10 mouse cellular contexts compared by ENCODE assay signal in genomic region chr3:66650749-66651472, GRCm38 (mm10).
DNase-seq lines count a peak whose midpoint lies in the region; ATAC-seq lines count a peak whose summit lies in the region.
"Had no signal": no experiment of that assay in that cellular context is flagged by ENCODE, and none has a peak within 500 bp of the region (broad histone marks: within the 10 kb centered on the region; RNA-seq: fewer than 3 reads in every experiment).

No protein-coding gene starts in this region.

- no peak overlapping the region for H3K4me3 ChIP-seq in midbrain, embryonic 16.5 days (ENCODE audit: low read depth, low read length)
- H3K4me3 ChIP-seq in liver, embryonic 12.5 days, result no peak overlapping the region

- peak overlapping the region; percentile 31; the same call in 1 of the 2 replicates for H3K4me2 ChIP-seq in midbrain, embryonic 16.5 days (ENCODE audit: low read length)
- no peak overlapping the region for H3K4me2 ChIP-seq in liver, embryonic 12.5 days

- no peaks in the 10 kb centered on the region for H3K27me3 ChIP-seq in midbrain, embryonic 16.5 days (ENCODE audit: control insufficient read depth, insufficient read depth, low read depth, low read length)
- H3K27me3 ChIP-seq in liver, embryonic 12.5 days (replicated peaks), result no peaks in the 10 kb centered on the region

- no peak overlapping the region for H3K9ac ChIP-seq in midbrain, embryonic 16.5 days (ENCODE audit: low read depth, low read length)
- H3K9ac ChIP-seq in liver, embryonic 12.5 days, result no peak overlapping the region

- no peak overlapping the region for H3K27ac ChIP-seq in midbrain, embryonic 16.5 days (ENCODE audit: low read length)
- H3K27ac ChIP-seq in liver, embryonic 12.5 days, result no peak overlapping the region

- ATAC-seq in midbrain, embryonic 16.5 days, result peak; percentile 28; the same call in 1 of the 2 replicates
- ATAC-seq in liver, embryonic 12.5 days, result no peak

- H3K9me3 ChIP-seq in midbrain, embryonic 16.5 days (replicated peaks; ENCODE audit: control insufficient read depth, low read length, poor library complexity, severe bottlenecking), result no peaks in the 10 kb centered on the region
- no peaks in the 10 kb centered on the region for H3K9me3 ChIP-seq in liver, embryonic 12.5 days (replicated peaks)

- no peaks in the 10 kb centered on the region for H3K36me3 ChIP-seq in midbrain, embryonic 16.5 days (ENCODE audit: control insufficient read depth, insufficient read depth, low read length)
- no peaks in the 10 kb centered on the region for H3K36me3 ChIP-seq in liver, embryonic 12.5 days

- H3K4me1 ChIP-seq in midbrain, embryonic 16.5 days (ENCODE audit: control insufficient read depth, insufficient read depth, low read length), result no peaks in the 10 kb centered on the region; the same call in 1 of the 2 replicates
- H3K4me1 ChIP-seq in liver, embryonic 12.5 days, result peaks cover 46% of the 10 kb centered on the region

- peak; percentile 14 for DNase-seq in embryo, embryonic 9.5 days (ENCODE audit: extremely low spot score)
- no peak for DNase-seq in embryo, embryonic 11 days
- peak; percentile 10 to 26 for DNase-seq in layer of hippocampus, postnatal 10 days (ENCODE audit: low spot score in 2 of 2)
- DNase-seq in layer of hippocampus, adult 9-11 months, result no peak
- DNase-seq in gonadal fat pad, adult 2 months (ENCODE audit: low read depth), result peak; percentile 70
- DNase-seq in gastrocnemius, postnatal 4 days (ENCODE audit: low spot score in 2 of 2), result no peak
- DNase-seq: kidney, postnatal 36 days; thymus, postnatal 14 days had no signal

- 54% methylated on average over 16 of the region's 16 CpGs for WGBS in midbrain, embryonic 16.5 days
- 73% methylated on average over 16 of the region's 16 CpGs for WGBS in liver, embryonic 12.5 days (ENCODE audit: insufficient replicate concordance)

Comparison
In these comparisons a context has a peak if more than half of its experiments do, and no peak if none do; other contexts are left out.
1. DNase-seq: peak in embryo, embryonic 9.5 days (single experiment), layer of hippocampus, postnatal 10 days (2 of 2) and gonadal fat pad, adult 2 months (single experiment); none in embryo, embryonic 11 days (single experiment), layer of hippocampus, adult 9-11 months (single experiment) and gastrocnemius, postnatal 4 days (0 of 2).